Mouse (Mus musculus): ENCODE measurements at regions not wholly inside any gene's neighbourhood (a gene's known extent, or its start where the extent isn't known, plus 50 kb on each side); places are given as distances from the start of the nearest gene placed in this dataset.

- DNase-seq (ENCODE audit: extremely low spot score) = no peak
These were observed 67.5 kb upstream of the Mid1ip1 start for GRCm38 (mm10) chrX:10647332-10647731.

GRCm38 (mm10) chrX:10650881-10651280, 63.9 kb upstream of the Mid1ip1 start:
- peak; percentile 18 for DNase-seq (ENCODE audit: extremely low spot score)

Data from embryo, embryonic 9.5 days (tissue).